Mouse (Mus musculus): Measurements from ENCODE around the gene Ttc32.
"Not testable (repeated sequence)": the region's sequence is repeated elsewhere in the genome, so short reads cannot be mapped to it uniquely, and the experiment has no call there.

Gene Ttc32

GRCm38 (mm10) chr12:9029888-9030723, at the start of gene Ttc32:
Gene Ttc32, plus strand, starts transcription at chr12:9029997.
- peak; percentile 98 for DNase-seq (ENCODE audit: extremely low read depth, insufficient read length, low spot score)

GRCm38 (mm10) chr12:8993231-8993630, 36.6 kb upstream of the Ttc32 start:
- no peak for DNase-seq (ENCODE audit: extremely low read depth, insufficient read length, low spot score)

- no peak for DNase-seq (ENCODE audit: extremely low read depth, insufficient read length, low spot score)
Measured at GRCm38 (mm10) chr12:8998318-8998717, 31.5 kb upstream of the Ttc32 start.

DNA sequence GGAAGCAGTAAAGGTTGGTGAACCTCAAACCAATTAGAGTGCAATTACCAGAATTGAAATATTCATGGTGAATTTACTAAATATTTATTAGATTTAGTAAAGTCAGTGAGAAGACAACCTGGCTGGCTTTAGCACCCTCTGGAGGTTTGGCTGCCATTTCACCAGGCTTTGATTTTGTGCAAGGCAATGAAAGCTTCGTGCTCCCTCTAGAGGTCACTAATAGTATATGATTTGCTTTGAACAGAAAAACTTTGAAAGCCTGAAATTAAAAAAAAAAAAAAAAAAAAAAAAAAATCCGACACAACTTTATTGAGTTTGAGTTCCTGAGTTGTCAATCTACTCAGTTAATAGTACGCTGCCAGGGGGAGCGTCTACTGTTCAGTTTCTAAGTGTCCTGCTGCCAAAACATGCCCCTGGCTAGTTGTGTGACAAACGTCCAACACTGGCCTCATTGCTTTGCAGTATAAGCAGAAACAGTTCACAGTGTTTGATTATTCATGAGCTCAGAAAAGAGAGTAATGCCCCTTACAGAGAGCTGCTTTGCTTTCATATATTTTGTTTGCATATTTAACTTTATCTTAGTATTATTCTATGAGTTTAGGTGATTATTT, 27.7 kb upstream of the Ttc32 start:
- DNase-seq (ENCODE audit: extremely low read depth, insufficient read length, low spot score): peak; percentile 20

DNA sequence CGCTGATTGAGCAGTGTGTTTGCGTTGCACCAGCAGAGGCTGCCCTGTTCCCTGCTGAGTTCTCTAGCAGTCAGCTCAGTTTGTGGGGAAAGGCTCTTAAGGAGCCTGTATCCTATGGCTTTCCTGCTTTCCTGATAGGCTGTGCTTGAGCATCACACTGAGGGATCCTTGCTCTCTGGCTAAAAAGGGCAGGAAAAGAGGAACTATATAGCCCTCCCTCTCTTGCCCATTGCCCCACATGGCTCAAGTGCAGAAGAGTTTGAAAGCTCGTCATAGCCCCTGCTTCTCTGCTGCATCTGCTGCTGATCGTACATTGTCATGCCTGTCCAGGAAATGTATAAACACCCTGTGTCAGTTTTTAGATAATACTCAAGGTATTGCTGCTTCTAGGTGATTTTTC, 22.7 kb upstream of the Ttc32 start:
- DNase-seq (ENCODE audit: extremely low read depth, insufficient read length, low spot score): no peak

DNA sequence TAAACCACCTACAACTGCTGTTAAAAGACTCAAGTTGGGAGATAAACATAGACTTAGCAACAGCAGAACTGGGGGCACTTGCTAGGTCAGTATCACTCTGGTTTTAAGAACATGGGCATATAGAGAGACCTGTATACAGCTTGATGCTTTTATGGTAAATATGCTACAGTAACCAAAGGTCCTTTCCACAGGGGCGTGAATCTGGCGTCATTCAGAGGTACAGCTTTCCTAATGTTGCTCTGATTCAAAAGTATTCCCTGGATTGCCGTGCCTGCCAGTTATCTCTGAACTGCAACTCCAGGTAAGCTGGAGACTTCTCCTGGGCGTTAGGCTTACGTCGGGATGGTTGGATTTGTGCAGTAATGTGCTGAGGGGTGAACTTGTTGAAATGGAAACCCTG, 22.0 kb upstream of the Ttc32 start:
- DNase-seq (ENCODE audit: extremely low read depth, insufficient read length, low spot score): no peak

DNA sequence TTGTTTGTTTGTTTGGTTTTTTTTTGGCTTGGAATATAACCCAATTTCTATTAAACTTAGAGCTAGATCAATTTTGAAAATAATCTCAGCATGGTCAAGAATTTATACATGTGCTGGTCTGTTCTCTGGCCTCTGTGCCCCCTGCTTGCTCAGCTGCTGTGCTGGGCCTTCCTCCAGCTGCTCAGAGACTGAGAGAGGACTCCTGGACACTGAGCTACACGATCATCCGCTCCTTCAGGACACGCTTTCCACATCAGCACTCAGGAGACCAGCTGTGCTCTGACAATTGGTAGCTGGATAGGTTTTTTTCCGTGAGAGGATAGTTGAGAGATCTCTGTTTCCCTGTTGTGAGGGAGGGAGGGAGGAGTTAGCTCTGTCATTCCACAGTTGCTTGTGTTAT, 19.5 kb upstream of the Ttc32 start:
- no peak for DNase-seq (ENCODE audit: extremely low read depth, insufficient read length, low spot score)

GRCm38 (mm10) chr12:9016376-9016775, 13.4 kb upstream of the Ttc32 start:
- no peak for DNase-seq (ENCODE audit: extremely low read depth, insufficient read length, low spot score)

DNA sequence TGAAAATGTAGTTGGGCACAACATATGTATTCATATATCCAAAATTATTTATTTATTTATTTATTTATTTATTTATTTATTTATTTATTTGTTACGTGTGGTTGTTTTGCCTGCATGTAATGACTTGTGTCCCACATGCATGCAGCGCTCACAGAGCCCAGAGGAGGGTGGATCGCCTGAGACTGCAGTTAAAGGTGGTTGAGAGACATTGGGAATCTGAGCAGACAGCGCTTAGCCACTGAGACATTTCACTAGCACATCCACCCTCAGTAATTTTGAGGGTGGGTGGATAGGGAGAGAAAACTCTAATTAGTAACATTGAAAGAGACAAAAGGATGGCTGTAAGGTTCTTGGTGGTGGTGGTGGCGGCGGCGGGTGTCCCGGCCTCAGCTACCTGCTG, 9.4 kb upstream of the Ttc32 start:
- no peak for DNase-seq (ENCODE audit: extremely low read depth, insufficient read length, low spot score)

GRCm38 (mm10) chr12:9020986-9021385, 8.8 kb upstream of the Ttc32 start:
- no peak for DNase-seq (ENCODE audit: extremely low read depth, insufficient read length, low spot score)

GRCm38 (mm10) chr12:9023031-9023430, 6.8 kb upstream of the Ttc32 start:
- no peak for DNase-seq (ENCODE audit: extremely low read depth, insufficient read length, low spot score)

DNA sequence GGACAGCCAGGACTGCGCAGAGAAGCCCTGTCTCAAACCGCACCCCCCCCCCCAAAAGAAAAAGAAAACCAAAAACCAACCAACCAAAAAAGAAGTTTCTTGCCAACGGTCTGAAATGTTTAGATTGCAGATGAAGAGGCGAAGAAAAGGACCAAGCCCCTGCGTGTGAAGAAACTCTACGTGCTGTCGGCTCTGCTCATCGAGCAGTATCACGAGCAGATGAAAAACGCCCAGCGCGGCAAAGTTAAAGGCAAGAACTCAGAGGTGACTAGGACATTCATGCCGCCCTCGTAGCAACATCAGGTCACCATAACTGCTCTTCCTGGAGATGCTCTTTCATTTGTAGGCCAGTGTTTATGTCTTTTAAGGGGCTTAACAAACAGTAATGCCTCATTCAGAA, 5.7 kb upstream of the Ttc32 start:
- no peak for DNase-seq (ENCODE audit: extremely low read depth, insufficient read length, low spot score)

DNA sequence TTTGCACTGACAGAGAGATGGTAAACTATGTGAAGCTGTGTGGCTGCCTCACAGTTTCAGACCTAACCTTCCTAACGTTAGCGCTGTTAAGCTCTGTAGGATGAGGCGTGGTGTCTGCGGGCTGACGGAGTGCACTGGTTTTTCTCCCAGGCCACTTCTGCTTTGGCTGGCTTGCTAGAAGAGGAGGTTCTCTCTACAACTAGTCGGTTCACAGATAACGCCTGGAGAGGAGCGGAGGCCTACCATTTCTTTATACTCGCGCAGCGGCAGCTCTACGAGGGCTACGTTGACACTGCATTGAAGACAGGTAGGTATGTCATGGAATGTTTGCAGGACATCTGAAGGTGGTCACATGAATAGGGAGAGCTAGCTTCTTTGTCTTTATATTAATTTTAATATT, 5.1 kb upstream of the Ttc32 start:
- DNase-seq (ENCODE audit: extremely low read depth, insufficient read length, low spot score): no peak

DNA sequence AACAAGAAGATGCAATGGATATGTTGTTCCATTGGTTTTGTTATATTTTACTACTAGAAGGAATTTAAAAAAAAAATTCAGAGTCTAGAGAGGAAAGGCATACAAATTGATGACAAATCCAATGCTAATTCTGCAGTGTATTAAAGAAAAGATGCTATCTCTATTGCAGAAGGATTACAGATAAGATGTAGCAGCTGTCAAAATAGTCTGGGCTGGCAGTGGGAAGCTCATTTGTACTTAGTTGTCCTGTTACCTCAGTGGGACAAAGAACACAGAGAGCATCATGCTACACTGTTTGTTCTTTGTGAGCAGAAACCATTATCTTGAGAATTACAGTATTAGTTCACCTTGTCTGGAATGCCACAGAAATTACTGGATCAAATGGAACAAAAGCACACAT, 3.0 kb upstream of the Ttc32 start:
- no peak for DNase-seq (ENCODE audit: extremely low read depth, insufficient read length, low spot score)

DNA sequence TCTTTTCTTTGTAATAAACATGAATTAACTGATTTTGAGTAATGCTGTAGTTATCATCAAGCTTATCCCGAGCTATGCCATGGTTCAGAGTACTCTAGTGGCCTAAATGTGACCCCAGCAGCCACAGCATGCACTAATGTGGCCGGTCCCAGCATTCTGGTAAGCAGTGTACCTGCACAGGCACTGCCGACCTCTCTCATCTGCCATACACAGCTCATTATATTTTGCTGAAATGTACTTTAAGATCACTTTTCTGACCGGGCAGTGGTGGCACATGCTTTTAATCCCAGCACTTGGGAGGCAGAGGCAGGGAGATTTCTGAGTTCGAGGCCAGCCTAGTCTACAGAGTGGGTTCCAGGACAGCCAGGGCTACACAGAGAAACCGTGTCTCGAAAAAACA, 981 bp upstream of the Ttc32 start:
- not testable (repeated sequence) for DNase-seq (ENCODE audit: extremely low read depth, insufficient read length, low spot score)

- DNase-seq (ENCODE audit: extremely low read depth, insufficient read length, low spot score): no peak
Measured at GRCm38 (mm10) chr12:9029506-9029887, 300 bp upstream of the Ttc32 start.

DNA sequence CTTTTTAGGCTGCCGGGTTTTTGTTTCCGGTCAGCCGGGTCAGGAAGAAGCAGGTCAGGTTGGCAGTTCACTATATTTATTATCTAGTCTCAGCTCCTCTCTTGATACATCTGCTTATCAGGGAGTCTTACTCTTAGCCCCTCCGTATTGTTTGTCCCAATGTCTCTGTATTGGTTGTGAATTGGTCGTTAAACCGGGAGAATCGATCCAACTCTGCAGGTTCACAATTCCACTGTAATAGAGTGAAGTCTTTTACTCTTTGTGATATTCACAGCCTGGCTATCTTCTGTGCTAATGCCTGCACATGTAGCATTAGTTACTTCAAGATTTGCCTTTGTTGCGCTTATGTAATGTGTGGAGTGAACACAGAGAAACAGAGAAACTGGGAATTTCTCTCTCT, 1.4 kb downstream of the Ttc32 start:
- DNase-seq (ENCODE audit: extremely low read depth, insufficient read length, low spot score): no peak

GRCm38 (mm10) chr12:9033140-9033539, 3.3 kb downstream of the Ttc32 start:
- peak; percentile 23 for DNase-seq (ENCODE audit: extremely low read depth, insufficient read length, low spot score)

DNA sequence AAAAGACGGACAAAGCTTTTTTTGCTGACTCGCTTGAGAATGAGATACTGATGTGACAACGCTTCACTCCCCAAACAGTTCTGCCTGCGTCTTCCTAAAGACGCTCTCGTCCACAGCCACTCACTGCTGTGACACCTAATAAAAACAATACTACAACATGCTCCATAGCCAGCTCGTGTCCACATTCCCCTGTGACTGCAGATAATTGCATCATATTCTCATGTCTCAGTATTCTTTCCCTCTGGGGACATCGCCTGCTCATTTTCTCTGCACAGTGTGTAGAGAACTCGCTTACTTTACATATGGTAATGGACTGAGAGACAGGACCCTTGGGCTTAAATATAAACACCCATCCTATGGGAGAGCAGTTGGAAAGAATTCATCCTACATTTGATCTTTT, 6.6 kb downstream of the Ttc32 start:
- no peak for DNase-seq (ENCODE audit: extremely low read depth, insufficient read length, low spot score)

- no peak for DNase-seq (ENCODE audit: extremely low read depth, insufficient read length, low spot score)
Measured at GRCm38 (mm10) chr12:9040177-9040576, 10.4 kb downstream of the Ttc32 start.

DNA sequence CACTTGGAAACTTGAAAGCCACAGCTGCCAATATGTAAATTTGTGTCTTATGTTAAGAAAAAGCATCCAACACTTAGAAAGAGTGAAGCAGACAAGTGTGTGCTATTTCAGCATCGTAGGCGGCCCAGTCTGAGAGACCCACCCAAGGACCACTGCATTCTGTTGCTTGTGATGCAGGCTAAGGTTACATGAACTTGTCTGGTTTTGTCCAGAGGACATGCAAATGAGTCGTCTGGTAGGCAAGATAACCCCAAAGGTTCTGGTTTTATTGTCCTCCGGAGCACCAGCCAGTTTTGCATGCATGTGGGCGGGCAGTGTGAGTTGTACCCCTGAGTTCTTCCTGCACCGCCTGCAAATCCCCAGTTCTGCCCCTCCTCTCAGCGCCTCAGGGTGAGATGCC, 10.9 kb downstream of the Ttc32 start:
- no peak for DNase-seq (ENCODE audit: extremely low read depth, insufficient read length, low spot score)

DNA sequence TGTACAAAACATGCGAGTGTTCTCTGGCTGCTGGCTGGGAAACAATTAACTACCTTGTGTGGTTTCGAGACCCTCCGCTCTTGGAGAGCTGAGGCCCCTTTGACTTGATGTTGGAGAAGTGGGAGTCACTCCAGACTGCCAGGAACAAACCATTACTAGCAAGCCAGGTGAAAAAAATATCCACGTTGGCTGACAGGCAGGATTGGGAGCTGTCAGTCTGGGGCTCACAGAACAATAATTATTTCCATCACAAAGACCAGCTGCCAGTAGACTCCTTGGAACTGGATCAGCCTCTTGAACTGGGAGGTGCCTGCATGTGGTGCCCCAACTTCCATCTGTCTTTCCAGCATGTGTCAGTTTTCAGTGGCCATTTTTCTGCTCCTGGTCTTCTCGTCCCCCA, 12.5 kb downstream of the Ttc32 start:
- no peak for DNase-seq (ENCODE audit: extremely low read depth, insufficient read length, low spot score)

Measured in 3134 (cell line).